Mouse (Mus musculus) lung, postnatal 36 days (tissue): Measurements from ENCODE around the gene 4930523C07Rik.

Source experiments
- DNase-seq: peaks from one replicate; pipeline ENCODE4 v3.0.0; 2022; ENCODE audit warnings: mixed read lengths

Gene 4930523C07Rik

GRCm38 (mm10) chr1:160105426-160105825 is 61.2 kb downstream of the 4930523C07Rik start:
- DNase-seq: peak; percentile 32

- no peak for DNase-seq
Observed at GRCm38 (mm10) chr1:160108604-160109003, 64.4 kb downstream of the 4930523C07Rik start.

- no peak for DNase-seq
Observed at GRCm38 (mm10) chr1:160123957-160124356, 79.8 kb downstream of the 4930523C07Rik start.
